Mouse (Mus musculus): Measurements from ENCODE around the gene Ice2.

Gene Ice2

DNA sequence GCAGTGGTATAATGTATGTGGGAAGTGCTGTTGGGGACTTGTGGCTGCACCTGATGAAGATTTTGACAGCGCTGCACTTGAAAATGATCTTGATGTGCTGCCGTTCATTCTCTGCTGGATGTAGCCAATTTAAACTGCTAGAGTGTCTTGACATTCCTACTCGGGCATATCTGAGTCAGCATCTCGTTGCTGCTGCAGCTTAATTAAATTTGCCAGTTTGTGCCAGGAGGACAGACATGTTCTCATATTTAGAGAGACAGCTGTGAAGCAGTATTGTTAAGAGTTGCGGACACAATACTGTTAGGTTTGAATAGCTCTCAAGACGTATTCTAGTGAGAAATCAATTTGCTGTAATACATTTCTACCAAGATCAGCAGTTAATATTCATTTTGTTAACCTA, 7.0 kb downstream of the Ice2 start:
- no peak for DNase-seq (ENCODE audit: low spot score in 2 of 2)

DNA sequence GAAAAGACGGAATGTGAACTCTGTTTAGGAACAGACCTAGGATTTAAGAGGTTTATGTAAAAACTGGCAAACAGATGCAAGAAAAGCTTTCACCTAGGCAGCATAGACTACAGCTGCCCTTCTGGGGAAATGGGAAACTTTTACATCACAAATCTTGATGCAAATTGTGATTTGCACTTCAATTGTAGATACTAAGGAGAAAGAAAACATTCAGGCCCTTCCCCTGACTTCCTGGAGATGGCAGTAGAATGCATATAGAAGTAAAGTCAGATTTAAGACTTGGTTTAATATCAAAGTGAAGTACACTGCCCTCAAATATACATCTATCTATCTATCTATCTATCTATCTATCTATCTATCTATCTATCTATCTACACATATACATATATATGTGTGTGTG, 21.8 kb downstream of the Ice2 start:
- no peak for DNase-seq (ENCODE audit: low spot score in 2 of 2)

DNA sequence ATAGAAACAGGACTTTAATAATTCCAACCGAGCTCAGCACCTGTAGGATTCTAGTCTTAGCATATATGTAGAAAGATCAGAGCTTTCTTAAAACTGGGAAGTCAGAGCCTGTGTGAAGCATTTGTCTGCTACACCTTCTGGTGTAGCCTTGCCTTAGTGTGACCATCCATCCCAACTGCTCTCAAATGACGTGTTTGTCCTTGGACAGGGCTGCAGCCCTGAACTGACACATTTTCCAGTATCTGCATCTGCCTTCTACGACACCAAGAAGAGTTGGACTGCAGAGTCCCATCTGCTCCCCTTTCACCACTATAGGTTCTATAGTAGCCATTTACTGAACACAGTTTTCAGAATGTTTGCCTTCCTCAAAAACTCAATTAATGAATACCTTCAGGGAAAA, 32.8 kb downstream of the Ice2 start:
- no peak for DNase-seq (ENCODE audit: low spot score in 2 of 2)

DNA sequence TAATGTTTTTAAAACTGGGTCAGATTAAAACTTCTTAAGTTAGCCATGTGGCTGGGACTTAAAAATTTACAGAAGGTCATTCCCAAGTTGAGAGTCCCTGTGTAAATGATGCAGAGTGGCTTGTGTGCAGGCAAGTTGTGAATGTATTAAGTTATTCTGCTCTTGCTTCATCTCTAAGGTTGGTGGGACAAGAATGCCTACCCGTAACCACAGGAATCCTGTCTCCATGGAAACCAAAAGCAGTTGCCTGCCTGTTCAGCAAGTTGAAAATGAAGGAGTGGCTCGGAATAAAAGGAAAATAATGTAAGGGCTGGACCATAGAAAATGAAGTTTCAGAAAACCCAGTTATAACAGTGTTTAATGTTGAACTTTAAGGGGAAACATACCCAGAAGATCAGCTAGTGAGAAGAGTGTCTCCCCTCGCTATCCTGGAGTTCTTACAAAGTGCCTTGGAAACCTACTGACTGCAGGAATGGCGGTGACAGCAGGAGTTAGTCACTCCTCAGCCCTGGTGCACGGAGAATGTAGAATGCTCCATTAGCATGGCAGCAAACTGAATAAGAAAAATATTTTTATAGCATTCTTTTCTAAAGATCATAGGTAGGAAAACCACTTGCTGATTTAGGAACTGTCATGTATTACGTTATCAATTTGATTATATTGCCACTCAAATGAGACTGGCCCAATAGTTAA, 34.3 kb downstream of the Ice2 start:
- DNase-seq (ENCODE audit: low spot score in 2 of 2): no peak

DNA sequence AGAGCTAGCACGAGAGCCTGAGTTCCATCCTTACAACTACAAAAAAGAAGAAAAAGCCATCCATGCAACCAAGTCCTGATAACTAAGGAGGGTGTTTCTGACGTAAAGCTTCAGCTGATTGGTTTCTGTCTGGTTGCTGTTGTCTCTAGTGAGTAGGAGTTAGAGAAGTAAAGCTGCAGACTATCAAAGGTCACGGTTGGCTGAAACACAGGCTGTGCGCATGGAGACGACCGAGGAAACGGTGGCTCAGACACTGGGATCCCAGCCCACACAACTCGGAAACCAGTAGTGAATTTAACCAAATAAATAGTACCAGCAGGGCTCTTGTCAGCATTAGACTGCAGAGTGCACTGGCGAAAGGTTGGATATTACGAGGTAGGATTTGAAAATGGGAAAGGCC, 37.5 kb downstream of the Ice2 start:
- DNase-seq (ENCODE audit: low spot score in 2 of 2): no peak

DNA sequence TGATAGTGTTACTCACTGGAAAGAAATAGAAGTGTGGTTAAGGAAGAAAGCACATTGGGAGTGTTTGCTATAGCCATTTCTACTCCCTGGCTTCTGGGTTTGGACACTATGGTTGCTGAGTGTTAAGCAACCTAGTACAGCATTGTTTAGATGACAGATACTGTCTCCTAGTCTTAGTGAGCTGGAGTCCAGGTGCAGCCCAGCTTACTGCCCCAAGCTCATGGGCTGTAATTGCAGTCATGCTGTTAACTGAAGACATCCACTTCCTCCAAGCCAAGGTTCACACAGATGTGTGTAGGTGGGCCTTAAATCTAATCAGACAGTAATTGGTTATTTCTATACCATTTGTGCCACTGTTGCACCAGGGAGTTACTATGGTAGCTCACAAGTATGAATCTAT, 38.0 kb downstream of the Ice2 start:
- DNase-seq (ENCODE audit: low spot score in 2 of 2): no peak

DNA sequence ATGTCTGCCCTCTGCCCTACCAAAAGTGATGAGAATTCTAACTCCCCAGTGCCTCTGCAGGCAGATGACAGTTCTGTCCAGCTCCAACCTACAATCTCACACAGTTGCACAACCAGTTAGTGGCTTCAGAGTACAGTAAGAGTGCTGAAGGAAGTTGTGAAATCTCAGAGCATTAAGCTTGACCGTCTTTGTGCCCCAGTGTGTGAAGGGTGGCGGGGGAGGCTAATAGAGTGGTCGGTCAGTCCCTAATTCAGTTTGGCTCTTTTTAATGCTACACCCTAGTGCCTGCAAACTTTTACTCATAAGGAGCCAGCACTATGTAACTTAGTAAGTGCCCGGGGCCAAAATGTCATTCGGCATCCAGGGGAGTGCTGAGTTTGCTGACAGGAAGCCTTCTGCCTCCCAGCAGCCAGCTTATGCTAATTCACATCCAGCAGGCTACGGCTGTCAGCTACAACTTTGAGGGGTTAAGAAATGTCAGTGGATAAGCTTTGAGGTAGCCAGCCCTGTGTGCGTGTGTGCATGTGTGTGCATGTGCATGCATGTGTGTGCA, 42.2 kb downstream of the Ice2 start:
- DNase-seq (ENCODE audit: low spot score in 2 of 2): no peak

DNA sequence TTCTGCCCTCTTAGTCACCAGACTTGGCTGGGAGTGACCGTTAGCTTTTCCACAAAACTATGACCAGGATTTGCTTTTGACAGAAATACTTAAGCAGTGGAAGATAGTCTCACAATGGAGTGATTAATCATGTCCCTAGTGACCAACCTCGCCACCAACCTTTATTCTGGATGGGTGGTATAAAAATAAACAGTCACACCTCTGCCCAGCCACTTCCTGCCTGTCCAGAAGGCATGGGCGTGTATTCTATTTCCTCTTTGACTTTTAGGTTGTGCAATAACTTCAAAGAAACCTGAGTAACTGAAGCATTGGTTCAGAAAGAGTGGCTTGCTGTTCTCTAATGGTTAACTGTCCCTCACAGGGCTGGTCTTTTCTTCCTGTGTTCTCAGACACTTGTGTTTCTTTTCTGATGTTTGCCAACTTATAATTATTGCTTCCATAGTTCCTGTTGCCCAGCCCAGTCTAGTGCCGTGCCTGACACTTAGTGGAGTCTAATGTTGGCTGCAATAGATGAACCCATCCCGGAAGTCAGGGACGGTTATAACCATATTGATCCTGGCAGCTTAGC, 44.8 kb downstream of the Ice2 start:
- no peak for DNase-seq (ENCODE audit: low spot score in 2 of 2)

DNA sequence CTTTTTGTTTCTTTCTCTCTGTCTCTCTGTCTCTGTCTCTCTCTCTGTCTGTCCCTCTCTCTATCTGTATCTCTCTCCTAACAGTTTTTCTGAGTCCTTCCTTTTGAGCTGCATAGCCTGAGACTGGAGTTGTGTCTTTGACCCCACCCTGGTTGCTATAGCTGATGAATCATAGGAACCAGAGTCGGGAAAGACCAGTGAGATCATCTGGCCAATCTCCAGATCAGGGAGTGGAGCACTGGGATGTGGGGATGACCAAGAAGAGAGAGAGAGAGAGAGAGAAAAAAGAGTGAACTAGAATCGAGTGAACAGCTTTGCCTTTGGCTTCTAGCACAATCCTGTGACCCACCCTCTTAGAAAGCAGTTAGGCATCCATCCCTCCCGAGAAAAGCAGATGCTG, 45.5 kb downstream of the Ice2 start:
- DNase-seq (ENCODE audit: low spot score in 2 of 2): no peak

DNA sequence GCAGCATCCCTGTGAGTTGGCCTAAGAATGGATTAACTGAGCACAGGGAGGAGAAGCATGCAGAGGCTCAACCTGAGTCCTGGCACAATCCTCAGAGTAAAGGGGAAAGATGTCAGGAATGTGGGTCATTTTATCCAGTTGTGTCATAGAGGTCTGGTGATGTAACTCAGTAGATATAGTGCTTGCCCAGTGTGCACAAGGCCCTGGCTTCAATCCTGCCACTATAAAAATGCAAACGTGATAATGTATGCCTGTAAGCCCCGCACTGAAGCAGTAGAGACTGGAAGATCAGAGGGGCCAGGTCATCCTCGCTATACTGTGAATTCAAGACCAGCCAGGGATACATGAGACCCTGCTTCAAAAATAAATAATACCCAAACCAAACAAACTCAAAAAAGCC, 51.1 kb downstream of the Ice2 start:
- no peak for DNase-seq (ENCODE audit: low spot score in 2 of 2)

DNA sequence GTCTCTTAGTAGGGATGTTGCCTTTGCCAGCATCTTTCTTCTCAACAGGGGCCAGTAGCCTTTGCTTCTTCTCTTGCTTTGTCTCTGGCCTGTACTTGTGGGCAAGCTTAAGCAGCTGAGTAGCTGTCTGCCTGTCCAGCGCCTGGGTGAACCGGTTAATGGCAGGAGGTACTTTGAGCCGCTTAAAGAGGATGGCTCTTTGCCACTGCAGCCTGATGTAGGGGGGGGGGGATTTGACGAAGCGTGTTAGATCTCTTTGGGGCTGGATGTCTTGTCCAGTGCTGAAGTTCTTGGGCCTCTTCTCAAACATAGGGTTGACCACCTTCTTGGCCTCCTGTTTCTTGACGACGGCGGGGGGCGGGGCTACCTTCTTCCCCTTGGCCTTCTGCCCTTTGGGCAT, 52.9 kb downstream of the Ice2 start:
- DNase-seq (ENCODE audit: low spot score in 2 of 2): no peak

DNA sequence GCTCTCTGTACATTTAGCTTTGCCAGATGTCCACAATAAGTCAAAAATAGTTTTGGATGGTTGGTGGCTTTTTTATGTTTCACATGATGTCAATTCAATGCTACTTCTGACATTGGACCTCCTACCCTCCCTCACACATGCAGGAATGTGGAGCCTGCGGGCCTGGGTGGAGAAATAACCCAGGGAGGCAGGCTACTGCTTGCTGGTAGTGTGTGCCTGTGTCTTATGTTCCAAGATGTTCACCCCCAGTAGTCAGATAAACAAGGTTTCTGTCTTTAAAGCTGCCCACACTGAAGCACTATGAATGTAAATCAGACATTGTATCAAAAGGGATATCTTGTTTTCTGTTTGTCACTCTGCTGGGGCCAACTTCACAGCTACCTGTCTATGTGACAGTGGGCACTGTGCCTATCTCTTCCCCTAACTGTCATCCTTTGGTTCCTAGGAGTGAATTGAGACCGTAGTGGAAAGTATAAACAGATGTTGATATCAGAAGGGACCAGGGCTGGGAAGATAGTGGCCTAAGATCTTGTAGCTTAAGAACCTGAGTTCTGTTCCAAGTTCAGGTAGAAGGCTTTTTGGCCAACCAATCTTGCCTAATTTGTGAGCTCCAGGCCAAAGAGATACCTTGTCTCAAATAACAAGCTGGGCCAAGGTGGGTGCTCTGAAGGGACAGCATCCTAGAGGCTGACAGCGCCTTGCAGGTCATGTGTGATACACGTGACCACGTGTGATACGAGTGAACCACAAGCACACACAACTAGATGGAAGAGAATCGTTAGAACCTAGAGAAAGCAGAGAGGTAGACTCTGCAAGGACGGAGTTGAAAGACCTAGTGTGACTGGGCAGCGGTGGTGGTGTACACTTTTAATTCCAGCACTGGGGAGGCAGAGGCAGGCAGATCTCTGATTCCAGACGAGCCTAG, 54.4 kb downstream of the Ice2 start:
- DNase-seq (ENCODE audit: low spot score in 2 of 2): no peak

DNA sequence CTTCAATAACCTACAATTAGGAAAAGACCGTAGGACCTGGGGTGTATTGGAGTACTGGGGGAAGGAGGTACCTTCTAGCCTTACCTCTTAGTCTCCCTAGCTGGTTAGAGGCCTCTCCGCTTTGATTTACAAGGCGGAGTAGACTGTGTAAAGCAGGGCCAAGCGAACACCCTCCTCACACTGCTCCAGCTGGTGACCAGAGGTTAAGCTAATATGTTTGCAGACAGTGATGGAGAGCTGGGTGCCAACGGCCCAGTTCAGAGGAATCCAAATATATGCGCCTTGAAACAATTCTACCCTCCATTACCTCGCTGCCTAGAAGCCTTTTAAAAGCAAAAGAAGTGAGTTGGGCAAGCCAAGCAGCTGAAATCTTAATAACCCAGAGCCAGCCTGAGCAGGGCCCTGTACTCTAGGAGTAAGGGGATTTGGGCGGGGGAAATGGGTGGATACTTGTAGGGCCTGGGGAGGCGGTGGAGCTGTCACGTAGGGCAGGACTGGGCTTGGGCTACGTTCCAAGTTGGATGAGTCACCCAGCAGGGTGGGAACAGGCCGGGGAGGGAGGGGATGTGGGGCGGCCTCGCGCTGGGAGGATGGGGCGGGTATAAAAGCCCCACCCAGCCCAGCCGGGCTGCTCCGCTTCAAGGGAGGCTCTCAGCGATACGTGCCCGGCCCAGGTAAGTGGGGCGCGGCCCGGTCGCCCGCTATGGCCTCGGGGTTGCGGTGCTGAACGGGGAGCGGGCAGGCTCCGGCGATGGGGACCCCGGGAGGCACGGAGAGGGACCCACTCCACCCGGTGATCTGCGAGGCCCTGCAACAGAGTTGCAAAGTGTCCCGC, 55.6 kb downstream of the Ice2 start, which contains the start of gene Anxa2:
Gene Anxa2 (plus strand): TSS at position 555 of the 835 bp plus-strand sequence.
- DNase-seq (ENCODE audit: low spot score in 2 of 2): peak in 1 of 2 experiments; percentile 16

DNA sequence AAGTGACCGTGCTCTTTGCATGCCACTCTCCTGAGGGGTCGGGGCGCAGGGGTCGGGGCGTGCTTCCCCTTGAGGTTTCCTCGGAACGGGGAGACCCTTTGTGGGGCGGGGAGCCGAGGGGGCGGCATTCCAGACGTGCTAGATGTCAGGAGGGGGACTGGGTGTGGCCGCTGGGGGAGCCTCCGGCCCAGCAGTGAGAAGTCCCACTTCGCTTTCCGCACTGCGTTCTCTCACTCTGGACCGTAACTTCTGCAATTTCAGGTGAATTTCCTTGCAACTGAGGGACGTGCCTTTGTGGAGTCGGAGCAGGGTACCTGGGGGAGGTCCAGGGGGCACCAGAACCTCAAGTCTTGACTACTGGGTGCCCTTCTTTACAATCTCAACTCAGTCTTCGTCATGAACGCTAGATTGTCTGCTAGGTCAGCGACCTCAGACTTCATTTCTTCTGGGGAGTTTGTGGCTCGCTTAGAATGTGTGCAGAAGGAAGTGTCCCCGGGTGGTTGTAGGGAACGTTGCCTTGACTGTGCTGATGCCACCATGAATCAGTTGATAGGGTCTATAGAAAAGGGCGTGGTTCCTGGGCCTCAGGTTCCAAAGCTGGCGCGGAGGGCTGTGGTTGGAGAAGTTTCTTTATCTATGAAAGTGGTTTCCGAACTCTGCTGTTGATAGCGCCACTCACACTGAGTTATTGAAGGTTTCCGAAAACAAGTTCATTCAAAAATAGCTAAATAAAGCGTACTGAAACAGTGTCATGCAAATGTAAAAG, 56.4 kb downstream of the Ice2 start:
- no peak for DNase-seq (ENCODE audit: low spot score in 2 of 2)

DNA sequence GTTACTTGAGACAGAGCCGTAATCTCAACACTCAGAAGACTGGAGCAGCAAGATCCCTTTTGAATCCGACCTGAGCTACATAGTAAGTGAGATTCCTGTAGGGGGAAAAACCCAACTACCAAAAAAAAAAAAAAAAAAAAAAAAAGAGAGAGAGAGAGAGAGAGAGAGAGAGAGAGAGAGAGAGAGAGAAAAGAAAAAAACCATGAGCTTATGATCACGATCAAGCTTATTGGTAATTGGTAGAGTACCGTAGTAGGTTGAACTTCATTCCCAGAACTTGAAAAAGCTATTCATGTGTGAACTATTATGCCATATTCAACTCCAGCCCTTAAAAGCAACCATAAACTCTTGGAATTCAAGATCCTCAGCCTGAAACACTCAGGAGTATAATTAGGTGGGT, 57.0 kb downstream of the Ice2 start:
- no peak for DNase-seq (ENCODE audit: low spot score in 2 of 2)

DNA sequence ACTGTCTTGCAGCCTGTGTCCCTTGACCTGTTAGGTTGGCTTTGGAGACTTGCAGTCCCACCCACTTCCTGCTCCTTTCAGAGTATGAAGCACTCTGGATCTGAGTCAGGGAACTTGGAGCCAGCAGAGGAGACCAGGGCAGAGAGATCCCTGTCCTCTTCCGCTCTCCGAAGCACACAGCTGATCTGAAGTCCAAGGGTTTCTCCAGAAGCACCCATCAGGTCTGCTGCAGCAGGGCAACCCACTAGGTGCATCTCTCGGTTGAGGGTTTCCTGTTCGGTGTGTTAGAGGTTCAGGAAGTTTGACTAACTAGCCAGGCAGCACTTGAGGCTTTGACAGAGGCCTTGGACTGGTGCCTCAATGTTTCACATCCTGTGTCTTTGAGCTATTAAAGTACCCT, 57.7 kb downstream of the Ice2 start:
- no peak for DNase-seq (ENCODE audit: low spot score in 2 of 2)

DNA sequence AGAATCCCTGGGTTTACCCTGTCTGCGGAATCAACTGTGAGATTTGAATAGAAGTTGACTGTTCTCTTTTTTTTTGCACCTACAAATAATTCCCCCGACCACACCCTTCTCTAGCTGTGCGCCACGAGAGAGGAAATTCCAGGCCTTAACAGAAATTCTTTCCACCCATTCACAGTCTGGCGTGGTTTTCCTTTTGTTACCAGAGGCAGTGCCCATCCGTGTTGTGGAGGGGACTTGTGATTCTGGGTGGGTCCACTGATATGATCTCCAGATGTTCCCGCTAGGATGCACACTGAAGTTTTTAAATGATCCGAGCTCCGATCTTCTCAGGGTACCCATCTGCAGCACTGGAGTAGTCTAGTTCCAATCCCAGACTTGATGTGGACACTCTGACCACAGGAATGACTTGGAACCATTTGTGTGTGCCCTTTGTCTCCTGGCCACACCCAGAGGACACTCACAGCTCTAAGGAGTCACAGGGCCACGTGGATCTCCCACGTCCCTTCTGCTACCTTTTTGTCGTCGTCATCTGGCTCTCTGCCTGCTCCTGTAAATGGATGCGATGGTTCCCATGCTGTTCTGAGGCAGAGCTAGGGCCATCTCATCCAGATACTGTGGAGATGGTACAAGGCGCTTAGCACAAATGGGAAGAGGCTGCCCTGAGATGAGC, 58.8 kb downstream of the Ice2 start:
- no peak for DNase-seq (ENCODE audit: low spot score in 2 of 2)

DNA sequence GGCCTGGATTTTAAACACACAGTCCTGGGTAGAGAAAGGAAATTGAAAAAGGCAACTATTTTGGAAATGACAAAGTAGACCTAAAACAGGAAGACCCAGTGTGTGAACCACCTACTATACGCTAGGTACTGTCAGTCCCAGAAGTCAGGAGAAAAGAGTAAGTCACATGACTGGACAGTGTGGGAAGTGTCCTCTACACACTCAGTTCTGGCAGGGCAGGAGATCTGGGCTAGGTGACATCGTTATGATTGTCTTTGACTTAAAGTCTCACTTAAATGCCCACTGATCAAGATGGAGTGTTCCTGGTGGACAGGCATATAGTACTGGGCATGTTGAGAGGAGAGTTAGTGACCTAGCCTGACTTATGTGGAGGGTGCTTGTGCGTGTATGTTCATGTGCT, 59.4 kb downstream of the Ice2 start:
- no peak for DNase-seq (ENCODE audit: low spot score in 2 of 2)

DNA sequence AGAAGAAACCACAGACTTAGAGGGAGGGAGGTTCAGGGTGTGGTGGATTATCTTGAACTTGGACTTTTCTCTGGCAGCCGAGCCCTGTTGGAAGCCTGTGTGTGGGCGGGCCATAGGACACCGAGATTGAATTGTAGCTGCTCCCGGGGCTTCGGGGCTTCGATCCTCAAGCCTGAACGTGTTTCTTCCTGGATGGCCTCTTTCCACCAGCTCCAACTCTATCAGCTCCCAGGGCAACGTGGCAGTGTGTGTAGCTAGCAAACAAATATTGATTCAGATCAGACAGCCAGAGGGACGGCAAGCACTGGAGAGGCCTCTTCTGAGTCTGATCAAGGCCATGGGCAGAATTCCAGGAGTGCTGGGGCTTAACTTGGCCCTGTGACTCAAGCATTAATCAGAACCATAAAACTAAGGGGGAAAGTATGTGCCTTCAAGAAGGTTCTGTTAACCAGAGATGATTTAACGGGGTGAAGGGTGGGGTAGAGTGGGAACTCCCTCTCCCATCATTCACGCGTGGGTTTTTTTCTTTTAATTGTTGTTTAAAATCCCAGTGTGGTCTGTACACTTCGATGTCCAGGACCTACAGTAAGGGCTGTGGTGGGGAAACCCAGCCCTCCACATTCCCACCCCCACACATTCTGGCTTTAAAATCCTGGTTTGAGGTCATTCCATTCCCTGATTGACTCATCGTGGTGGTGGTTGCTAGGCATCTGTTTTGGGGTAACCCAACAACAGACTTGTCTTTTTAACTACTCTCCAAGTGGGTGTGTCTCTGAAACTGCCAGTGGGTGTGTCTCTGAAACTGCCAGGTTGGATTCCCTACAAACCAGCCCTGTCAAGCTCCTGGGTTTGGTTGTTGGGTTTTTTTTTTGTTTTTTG, 60.3 kb downstream of the Ice2 start:
- no peak for DNase-seq (ENCODE audit: low spot score in 2 of 2)

Measured in frontal cortex, postnatal 25 days (tissue).